Mouse (Mus musculus) thymus, adult 2 months (tissue): ENCODE measurements around the gene Twistnb. TPM values are rescaled to one million over a fixed set of nuclear protein-coding genes. Genes with fewer than 3 reads are reported as not detected.
A peak's percentile ranks its signal among the peaks of the same experiment; 100 is the strongest.

Experiments
- DNase-seq: peaks from one replicate; pipeline ENCODE4 v3.0.0; 2021
- H3K27ac ChIP-seq: fragments of 200-500 bp; 2 replicates; pipeline ENCODE4 v1.5.1; 2012; ENCODE audit warnings: low read length, control low read depth; ENCODE audit not compliant: control insufficient read depth, insufficient read depth
- H3K27me3 ChIP-seq: fragments of 200-500 bp; 2 replicates; pipeline ENCODE4 v1.6.1; 2012; ENCODE audit warnings: mild to moderate bottlenecking, low read length, moderate library complexity, mixed read lengths; ENCODE audit not compliant: control insufficient read depth, insufficient read depth
- H3K36me3 ChIP-seq: fragments of 200-500 bp; 2 replicates; pipeline ENCODE4 v1.6.1; 2012; ENCODE audit warnings: mild to moderate bottlenecking, low read length, moderate library complexity; ENCODE audit not compliant: control insufficient read depth, insufficient read depth
- H3K4me1 ChIP-seq: fragments of 200-500 bp; replicated peaks from 2 replicates; pipeline ENCODE4 v1.6.1; 2012; ENCODE audit warnings: low read length; ENCODE audit not compliant: control insufficient read depth, insufficient read depth
- H3K4me3 ChIP-seq: fragments of 200-500 bp; 2 replicates; pipeline ENCODE4 v1.5.1; 2012; ENCODE audit warnings: mild to moderate bottlenecking, low read length, control low read depth, moderate library complexity; ENCODE audit not compliant: control insufficient read depth, insufficient read depth
- CTCF ChIP-seq: fragments of 200-500 bp; IDR thresholded peaks from 2 replicates; pipeline ENCODE4 v1.5.1; 2012; ENCODE audit warnings: mild to moderate bottlenecking, control low read depth, low read length, moderate library complexity, borderline replicate concordance; ENCODE audit not compliant: control insufficient read depth, poor library complexity, insufficient read depth; ENCODE audit errors: extremely low read depth
- POLR2A ChIP-seq: fragments of 200-500 bp; IDR thresholded peaks from 2 replicates; pipeline ENCODE4 v1.6.1; 2012; ENCODE audit warnings: mild to moderate bottlenecking, low read length, control low read depth, moderate library complexity; ENCODE audit not compliant: control insufficient read depth, poor library complexity, insufficient read depth; ENCODE audit errors: extremely low read depth
- WGBS: fragments of 180-500 bp; shearing (Covaris S2); methylation state at CpG from one replicate; pipeline ENCODE4 v1.1.7; 2018; 5-methylcytosine and 5-hydroxymethylcytosine counted together
- polyA plus RNA-seq: library from polyadenylated mRNA; depleted of rRNA; stranded (reverse); fragments of >200 nt; gene quantifications from 2 replicates; pipeline ENCODE4 v1.2.3, GENCODE M21; 2012; rRNA removed

Gene Twistnb
- 57.5 and 94.4 TPM in 2 replicates for polyA plus RNA-seq

DNA sequence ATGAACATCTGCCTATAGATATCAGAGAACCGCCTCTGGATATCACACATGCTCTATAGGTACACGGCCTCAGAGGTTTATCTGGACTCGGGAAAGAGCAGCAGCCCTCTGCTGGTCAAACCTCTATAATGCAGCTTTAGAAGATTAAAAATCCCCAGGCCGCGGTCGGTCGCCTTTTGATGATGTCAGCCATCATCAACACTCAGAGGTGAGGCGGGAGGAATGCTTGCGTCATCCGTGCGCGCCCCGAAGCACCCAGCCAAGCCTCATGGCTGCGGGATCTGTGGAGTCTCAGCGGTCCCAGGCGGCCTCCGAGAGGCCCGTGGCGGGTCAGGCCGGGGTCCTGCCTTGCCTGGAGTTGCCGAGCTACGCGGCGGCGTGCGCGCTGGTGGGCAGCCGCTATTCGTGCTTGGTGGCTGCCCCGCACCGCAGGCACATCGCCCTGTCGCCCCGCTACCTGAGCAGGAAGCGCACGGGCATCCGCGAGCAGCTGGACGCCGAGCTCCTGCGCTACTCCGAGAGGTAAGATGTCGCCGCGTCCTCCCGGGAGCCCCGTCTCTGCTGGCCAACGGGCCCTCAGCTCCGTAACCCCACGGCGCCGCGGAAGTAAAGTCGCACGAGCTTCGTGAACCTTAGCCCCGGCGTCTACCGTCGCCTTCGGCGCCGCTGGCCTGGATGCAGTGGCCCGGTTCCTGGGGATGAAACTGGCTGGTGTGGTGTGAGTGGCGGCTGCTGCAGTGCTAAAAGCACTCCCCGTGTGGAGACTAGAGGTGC, at the start of gene Twistnb:
Gene Twistnb (plus strand): TSS at position 249 of the 774 bp plus-strand sequence.
- no peaks in the 10 kb centered on the region for H3K36me3 ChIP-seq
- peak within 1 kb of the TSS; percentile 99 for H3K4me3 ChIP-seq
- TF ChIP-seq POLR2A (peak; percentile 64; the same call in 1 of the 2 replicates), CTCF (peak; percentile 47; the same call in 1 of the 2 replicates)
- H3K27ac ChIP-seq = peak within 1 kb of the TSS; percentile 19; the same call in 1 of the 2 replicates
- no peaks in the 10 kb centered on the region for H3K27me3 ChIP-seq
- peak; percentile 95 for DNase-seq
- H3K4me1 ChIP-seq = no peaks in the 10 kb centered on the region
- WGBS = under 1% methylated on average over 66 of the region's 66 CpGs

GRCm38 (mm10) chr12:33388842-33389241, 40.6 kb upstream of the Twistnb start:
- Histone ChIP-seq H3K4me1 (no peaks in the 10 kb centered on the region), H3K27ac (no peak overlapping the region), H3K36me3 (no peaks in the 10 kb centered on the region), H3K27me3 (no peaks in the 10 kb centered on the region), H3K4me3 (no peak overlapping the region)
- TF ChIP-seq CTCF (peak; percentile 63; the same call in 1 of the 2 replicates), POLR2A (no peak)
- DNase-seq = peak; percentile 49
- WGBS = 22% methylated on average over 5 of the region's 5 CpGs

DNA sequence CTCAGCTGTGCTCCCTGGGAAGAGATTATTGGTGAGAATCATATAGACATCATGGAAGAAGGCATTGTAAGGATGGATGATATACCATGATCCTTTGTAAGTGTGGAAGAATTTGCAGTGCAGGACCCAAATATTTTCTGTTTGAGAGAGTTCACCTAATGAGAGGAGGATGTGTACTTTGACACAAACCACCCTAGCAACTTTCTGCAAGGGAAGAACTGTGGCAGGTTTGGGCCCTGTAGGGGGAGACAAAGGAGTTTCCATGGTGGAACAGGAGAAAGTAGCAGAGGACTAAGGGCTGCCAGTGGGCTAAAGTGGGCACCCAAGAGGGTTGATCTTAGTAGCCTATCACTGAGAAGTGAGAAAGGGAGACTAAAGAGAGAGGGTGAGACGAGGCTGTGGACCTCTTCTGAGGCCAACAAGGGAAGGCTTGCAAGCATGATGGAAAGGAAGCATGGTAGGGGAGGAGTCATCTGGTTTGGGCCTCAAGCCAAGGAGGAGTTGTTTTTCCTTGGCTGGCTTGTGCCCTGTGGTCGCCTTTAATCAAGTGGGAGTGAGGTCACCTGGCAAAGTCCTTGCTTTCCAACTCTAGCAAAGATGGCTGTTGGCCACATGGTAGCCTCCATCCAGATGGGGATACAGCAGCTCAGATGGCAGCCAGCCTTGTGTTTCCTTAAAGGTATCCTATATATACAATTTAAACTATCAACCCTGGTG, 38.4 kb upstream of the Twistnb start:
- Histone ChIP-seq H3K4me1 (0 out of 2 replicates have a peak, but pooled peaks cover 3% of the 10 kb centered on the region), H3K27me3 (no peaks in the 10 kb centered on the region), H3K36me3 (no peaks in the 10 kb centered on the region), H3K4me3 (no peak overlapping the region), H3K27ac (no peak overlapping the region)
- no peak for DNase-seq
- TF ChIP-seq CTCF (no peak), POLR2A (no peak)
- WGBS = 34% methylated on average over 2 of the region's 2 CpGs

DNA sequence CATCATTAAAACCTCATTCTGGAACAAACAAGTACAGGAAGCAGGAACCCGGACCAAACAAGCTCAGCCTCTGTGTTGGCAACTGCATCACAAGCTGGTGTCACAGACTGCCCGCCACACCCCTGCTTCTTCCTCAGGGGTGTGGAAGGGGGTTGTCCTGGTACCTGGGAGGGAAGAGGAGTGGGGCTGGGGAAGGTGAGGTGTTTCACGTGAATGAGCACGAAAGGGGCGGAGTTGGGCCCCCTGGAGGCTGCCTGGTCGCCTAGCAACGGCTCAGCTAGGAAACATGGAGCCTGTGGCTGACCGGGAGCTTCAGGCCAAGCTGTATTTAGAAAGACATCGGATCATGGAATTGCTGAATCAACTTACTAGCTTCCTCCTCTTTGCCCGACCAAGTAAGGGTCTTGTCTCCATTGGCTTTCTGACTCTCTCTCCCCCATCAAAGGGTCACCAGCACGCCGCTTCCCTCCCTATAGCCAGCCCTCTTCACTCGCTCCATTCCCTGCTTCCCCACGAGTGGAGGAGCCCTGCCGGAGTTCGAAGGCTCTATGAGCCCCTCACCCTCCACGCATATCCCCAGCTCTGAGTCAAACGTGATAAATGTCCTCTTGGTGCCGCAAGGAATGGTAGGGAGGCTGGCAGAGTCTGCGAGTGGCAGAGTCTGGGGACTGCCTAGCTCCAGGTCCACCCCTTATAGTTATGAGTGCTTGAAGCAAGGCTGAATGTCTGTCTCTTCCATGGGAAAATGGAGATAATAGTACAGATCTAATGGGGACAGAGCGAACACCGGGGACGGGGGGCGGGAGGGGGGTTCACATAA, 34.4 kb upstream of the Twistnb start, which contains the start of gene Efcab10:
Gene Efcab10 (plus strand): TSS at position 51 of the 820 bp plus-strand sequence.
- no peak for DNase-seq

GRCm38 (mm10) chr12:33403265-33403693, 26.2 kb upstream of the Twistnb start:
- Histone ChIP-seq H3K4me1 (no peaks in the 10 kb centered on the region), H3K4me3 (no peak overlapping the region), H3K36me3 (no peaks in the 10 kb centered on the region), H3K27me3 (no peaks in the 10 kb centered on the region), H3K27ac (no peak overlapping the region)
- WGBS = 19% methylated on average over 7 of the region's 7 CpGs
- no peak for DNase-seq
- TF ChIP-seq POLR2A = no peak
- TF ChIP-seq CTCF = no peak

More for the DNA sequence above, 34.4 kb upstream of the Twistnb start, which contains the start of gene Efcab10:
- Histone ChIP-seq H3K4me3 (no peak within 1 kb of the TSS), H3K27me3 (no peaks in the 10 kb centered on the region), H3K27ac (no peak within 1 kb of the TSS), H3K4me1 (0 out of 2 replicates have a peak, but pooled peaks cover 3% of the 10 kb centered on the region), H3K36me3 (no peaks in the 10 kb centered on the region)
- TF ChIP-seq POLR2A (no peak), CTCF (no peak)
- 47% methylated on average over 24 of the region's 24 CpGs for whole genome bisulfite sequencing
